Mouse (Mus musculus): ENCODE data around the gene Grik4. TPM values are rescaled to one million over a fixed set of nuclear protein-coding genes. Genes with fewer than 3 reads are reported as not detected.

Grik4 gene
- polyA plus RNA-seq, 1 experiment from 2014 or later: 1.1 TPM

DNA sequence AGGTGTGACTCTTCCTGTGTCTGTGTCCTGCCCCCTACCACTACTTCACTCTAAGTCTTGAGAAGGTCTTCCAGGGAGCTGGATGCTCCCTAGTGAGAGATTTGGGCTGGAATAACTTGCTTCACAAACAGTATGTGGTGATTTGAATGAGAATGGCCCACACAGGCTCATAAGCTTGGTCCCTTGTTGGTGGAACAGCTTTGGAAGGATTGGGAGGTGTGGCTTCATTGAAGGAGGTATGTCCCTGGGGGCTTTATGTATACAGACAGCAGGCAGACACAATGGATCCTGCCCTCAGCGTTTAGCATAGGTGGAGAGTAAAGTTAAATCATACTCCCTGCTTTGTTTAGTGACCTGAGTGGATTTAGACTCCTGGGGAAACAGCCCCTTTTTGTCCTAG lies 282.8 kb downstream of the Grik4 start:
- Histone ChIP-seq H3K4me2 (ENCODE audit: low read depth, low read length, severe bottlenecking) (no peak overlapping the region), H3K9ac (ENCODE audit: low read length) (no peak overlapping the region), H3K4me1 (replicated peaks; ENCODE audit: control insufficient read depth, insufficient read depth, low read length) (0 out of 2 replicates have a peak, but pooled peaks cover 2% of the 10 kb centered on the region), H3K27me3 (ENCODE audit: control insufficient read depth, insufficient read depth, low read length) (no peaks in the 10 kb centered on the region), H3K4me3 (ENCODE audit: low read depth, low read length) (no peak overlapping the region), H3K36me3 (ENCODE audit: control insufficient read depth, insufficient read depth, low read length) (no peaks in the 10 kb centered on the region), H3K27ac (ENCODE audit: low read depth, low read length) (no peak overlapping the region), H3K9me3 (ENCODE audit: control insufficient read depth, low read length) (no peaks in the 10 kb centered on the region)
- DNase-seq (ENCODE audit: low spot score) (no peak), ATAC-seq (replicated peaks; ENCODE audit: low FRiP score) (no peak)
- 50% methylated on average over 1 of the region's 1 CpGs for WGBS

- H3K4me1 ChIP-seq (replicated peaks; ENCODE audit: control insufficient read depth, insufficient read depth, low read length): 0 out of 2 replicates have a peak, but pooled peaks cover 2% of the 10 kb centered on the region
- ATAC-seq (replicated peaks; ENCODE audit: low FRiP score) (no peak), DNase-seq (ENCODE audit: low spot score) (peak; percentile 67)
- H3K36me3 ChIP-seq (ENCODE audit: control insufficient read depth, insufficient read depth, low read length): no peaks in the 10 kb centered on the region
- no peaks in the 10 kb centered on the region for H3K9me3 ChIP-seq (ENCODE audit: control insufficient read depth, low read length)
- 71% methylated on average over 2 of the region's 2 CpGs for WGBS
- no peak overlapping the region for H3K27ac ChIP-seq (ENCODE audit: low read depth, low read length)
- no peak overlapping the region for H3K4me2 ChIP-seq (ENCODE audit: low read depth, low read length, severe bottlenecking)
- H3K4me3 ChIP-seq (ENCODE audit: low read depth, low read length): no peak overlapping the region
- H3K27me3 ChIP-seq (ENCODE audit: control insufficient read depth, insufficient read depth, low read length): no peaks in the 10 kb centered on the region
- no peak overlapping the region for H3K9ac ChIP-seq (ENCODE audit: low read length)
These were observed 291.5 kb downstream of the Grik4 start for GRCm38 (mm10) chr9:42652756-42653155.

DNA sequence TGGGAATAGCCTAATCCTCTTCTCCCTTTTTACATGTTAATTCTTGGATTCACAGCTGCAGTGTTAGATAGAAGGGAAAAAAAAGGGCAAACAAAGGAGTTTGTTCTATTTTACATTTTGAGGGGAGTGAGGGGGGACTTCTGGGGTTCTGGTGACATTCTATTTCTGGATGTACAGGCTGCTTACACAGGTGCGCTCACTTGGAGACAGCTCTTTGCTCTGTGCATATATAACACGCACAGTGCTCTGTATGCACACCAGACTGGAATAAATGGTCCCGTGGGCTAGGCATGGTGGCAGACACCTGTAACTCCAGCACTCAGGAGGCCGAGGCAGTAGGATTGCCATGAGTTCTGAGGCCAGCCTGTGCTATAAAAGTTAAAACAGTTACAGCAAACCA lies 292.0 kb downstream of the Grik4 start:
- DNase-seq (ENCODE audit: low spot score) (no peak), ATAC-seq (replicated peaks; ENCODE audit: low FRiP score) (no peak)
- WGBS: 53% methylated on average over 4 of the region's 4 CpGs
- Histone ChIP-seq H3K9me3 (ENCODE audit: control insufficient read depth, low read length) (no peaks in the 10 kb centered on the region), H3K27ac (ENCODE audit: low read depth, low read length) (no peak overlapping the region), H3K9ac (ENCODE audit: low read length) (no peak overlapping the region), H3K4me3 (ENCODE audit: low read depth, low read length) (no peak overlapping the region), H3K4me2 (ENCODE audit: low read depth, low read length, severe bottlenecking) (no peak overlapping the region), H3K36me3 (ENCODE audit: control insufficient read depth, insufficient read depth, low read length) (no peaks in the 10 kb centered on the region), H3K4me1 (replicated peaks; ENCODE audit: control insufficient read depth, insufficient read depth, low read length) (0 out of 2 replicates have a peak, but pooled peaks cover 2% of the 10 kb centered on the region), H3K27me3 (ENCODE audit: control insufficient read depth, insufficient read depth, low read length) (no peaks in the 10 kb centered on the region)

DNA sequence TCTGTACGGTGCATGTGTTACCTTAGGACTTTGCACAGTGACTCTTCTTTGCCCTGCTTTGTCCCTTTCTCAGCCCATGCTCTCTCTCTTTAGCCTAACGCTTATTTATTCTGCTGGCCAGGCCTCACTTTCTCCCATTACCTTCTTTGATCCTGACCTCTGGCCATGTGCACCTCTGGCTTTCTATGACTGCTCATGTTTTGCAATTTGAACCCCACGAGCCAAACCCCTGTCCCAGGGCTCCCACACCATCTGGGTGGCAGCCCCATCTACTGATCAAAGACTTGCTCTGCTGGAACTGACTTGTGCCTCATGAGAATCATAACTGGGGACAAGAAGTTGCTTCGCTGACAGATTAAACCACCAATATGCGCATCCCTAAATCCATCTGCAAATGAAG lies 294.4 kb downstream of the Grik4 start:
- H3K4me1 ChIP-seq (replicated peaks; ENCODE audit: control insufficient read depth, insufficient read depth, low read length): no peaks in the 10 kb centered on the region
- no peaks in the 10 kb centered on the region for H3K9me3 ChIP-seq (ENCODE audit: control insufficient read depth, low read length)
- 80% methylated on average over 5 of the region's 5 CpGs for WGBS
- H3K9ac ChIP-seq (ENCODE audit: low read length): no peak overlapping the region
- no peak overlapping the region for H3K27ac ChIP-seq (ENCODE audit: low read depth, low read length)
- H3K36me3 ChIP-seq (ENCODE audit: control insufficient read depth, insufficient read depth, low read length): no peaks in the 10 kb centered on the region
- no peaks in the 10 kb centered on the region for H3K27me3 ChIP-seq (ENCODE audit: control insufficient read depth, insufficient read depth, low read length)
- DNase-seq (ENCODE audit: low spot score) (no peak), ATAC-seq (replicated peaks; ENCODE audit: low FRiP score) (no peak)
- H3K4me2 ChIP-seq (ENCODE audit: low read depth, low read length, severe bottlenecking): no peak overlapping the region
- no peak overlapping the region for H3K4me3 ChIP-seq (ENCODE audit: low read depth, low read length)

DNA sequence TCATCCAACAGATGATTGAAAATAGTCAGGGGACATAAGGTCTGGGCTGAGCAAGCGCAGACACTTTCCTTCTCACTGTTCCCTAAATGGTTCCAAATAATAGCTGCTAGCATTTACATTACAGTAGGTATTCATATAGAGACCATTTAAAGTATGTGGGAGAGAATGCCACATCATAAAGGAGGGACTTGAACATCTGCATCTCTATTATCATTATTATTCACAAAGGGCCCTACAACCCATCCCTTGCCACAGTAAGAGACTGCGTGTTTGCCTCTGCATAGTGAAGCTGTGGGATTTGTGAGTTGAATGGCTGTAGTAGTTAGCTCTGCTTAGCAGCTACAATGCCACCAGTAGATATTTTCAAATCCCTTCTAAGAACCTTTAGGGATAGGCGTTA lies 296.2 kb downstream of the Grik4 start:
- Histone ChIP-seq H3K4me3 (ENCODE audit: low read depth, low read length) (no peak overlapping the region), H3K27ac (ENCODE audit: low read depth, low read length) (no peak overlapping the region), H3K36me3 (ENCODE audit: control insufficient read depth, insufficient read depth, low read length) (no peaks in the 10 kb centered on the region), H3K9ac (ENCODE audit: low read length) (no peak overlapping the region), H3K4me2 (ENCODE audit: low read depth, low read length, severe bottlenecking) (no peak overlapping the region), H3K27me3 (ENCODE audit: control insufficient read depth, insufficient read depth, low read length) (no peaks in the 10 kb centered on the region), H3K9me3 (ENCODE audit: control insufficient read depth, low read length) (no peaks in the 10 kb centered on the region), H3K4me1 (replicated peaks; ENCODE audit: control insufficient read depth, insufficient read depth, low read length) (no peaks in the 10 kb centered on the region)
- ATAC-seq (replicated peaks; ENCODE audit: low FRiP score) (no peak), DNase-seq (ENCODE audit: low spot score) (no peak)
- WGBS: 85% methylated on average over 3 of the region's 3 CpGs

GRCm38 (mm10) chr9:42647596-42647995 lies 296.7 kb downstream of the Grik4 start:
- Histone ChIP-seq H3K36me3 (ENCODE audit: control insufficient read depth, insufficient read depth, low read length) (no peaks in the 10 kb centered on the region), H3K27me3 (ENCODE audit: control insufficient read depth, insufficient read depth, low read length) (no peaks in the 10 kb centered on the region), H3K4me1 (replicated peaks; ENCODE audit: control insufficient read depth, insufficient read depth, low read length) (no peaks in the 10 kb centered on the region), H3K4me3 (ENCODE audit: low read depth, low read length) (no peak overlapping the region), H3K4me2 (ENCODE audit: low read depth, low read length, severe bottlenecking) (no peak overlapping the region), H3K27ac (ENCODE audit: low read depth, low read length) (no peak overlapping the region), H3K9ac (ENCODE audit: low read length) (no peak overlapping the region), H3K9me3 (ENCODE audit: control insufficient read depth, low read length) (no peaks in the 10 kb centered on the region)
- DNase-seq (ENCODE audit: low spot score) (no peak), ATAC-seq (replicated peaks; ENCODE audit: low FRiP score) (no peak)
- 75% methylated on average over 3 of the region's 3 CpGs for WGBS

DNA sequence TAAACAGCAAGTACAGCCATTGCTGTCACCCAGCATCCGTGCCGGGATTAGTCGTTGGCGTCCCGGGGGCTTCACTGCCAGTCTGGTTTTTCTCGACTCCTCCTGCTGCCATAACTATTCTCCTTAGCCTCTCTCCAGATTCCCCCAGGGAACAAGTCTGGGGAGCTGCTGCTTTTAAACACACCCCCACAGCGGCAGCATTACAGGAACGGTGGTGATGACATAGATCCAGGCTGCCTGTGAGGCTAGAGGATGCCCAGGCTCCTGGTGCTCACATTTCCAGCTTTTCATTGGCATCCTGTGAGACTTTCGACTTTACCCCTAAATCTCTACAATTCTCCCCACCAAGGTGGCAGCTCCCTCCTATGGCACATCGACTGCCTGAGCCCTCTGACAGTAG lies 297.5 kb downstream of the Grik4 start:
- Histone ChIP-seq H3K27ac (ENCODE audit: low read depth, low read length) (no peak overlapping the region), H3K4me3 (ENCODE audit: low read depth, low read length) (no peak overlapping the region), H3K9me3 (ENCODE audit: control insufficient read depth, low read length) (no peaks in the 10 kb centered on the region), H3K4me1 (replicated peaks; ENCODE audit: control insufficient read depth, insufficient read depth, low read length) (no peaks in the 10 kb centered on the region), H3K9ac (ENCODE audit: low read length) (no peak overlapping the region), H3K4me2 (ENCODE audit: low read depth, low read length, severe bottlenecking) (no peak overlapping the region), H3K27me3 (ENCODE audit: control insufficient read depth, insufficient read depth, low read length) (no peaks in the 10 kb centered on the region), H3K36me3 (ENCODE audit: control insufficient read depth, insufficient read depth, low read length) (no peaks in the 10 kb centered on the region)
- no peak for ATAC-seq (replicated peaks; ENCODE audit: low FRiP score)
- no peak for DNase-seq (ENCODE audit: low spot score)
- 81% methylated on average over 10 of the region's 10 CpGs for WGBS

DNA sequence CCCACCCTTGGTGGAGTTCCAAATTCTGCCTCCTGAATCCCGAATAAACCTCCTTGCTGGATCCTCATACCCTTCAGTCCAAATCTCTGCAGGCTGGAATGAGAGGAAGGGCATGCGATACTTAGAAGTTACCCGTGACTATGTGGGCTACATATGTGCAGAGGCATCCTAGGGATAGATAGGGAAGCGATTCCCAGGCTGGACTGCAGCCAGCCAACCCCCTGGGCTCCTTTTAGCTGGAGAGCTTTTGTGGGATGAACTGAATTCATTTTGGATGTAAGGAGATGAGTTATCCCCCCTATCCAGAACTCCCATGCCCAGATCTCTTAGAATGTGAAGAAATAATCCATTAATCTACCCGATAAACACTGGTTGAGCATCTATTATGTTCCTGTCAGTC lies 299.1 kb downstream of the Grik4 start:
- Histone ChIP-seq H3K4me2 (ENCODE audit: low read depth, low read length, severe bottlenecking) (no peak overlapping the region), H3K4me3 (ENCODE audit: low read depth, low read length) (no peak overlapping the region), H3K9ac (ENCODE audit: low read length) (no peak overlapping the region), H3K36me3 (ENCODE audit: control insufficient read depth, insufficient read depth, low read length) (no peaks in the 10 kb centered on the region), H3K4me1 (replicated peaks; ENCODE audit: control insufficient read depth, insufficient read depth, low read length) (no peaks in the 10 kb centered on the region), H3K27ac (ENCODE audit: low read depth, low read length) (no peak overlapping the region), H3K9me3 (ENCODE audit: control insufficient read depth, low read length) (no peaks in the 10 kb centered on the region), H3K27me3 (ENCODE audit: control insufficient read depth, insufficient read depth, low read length) (no peaks in the 10 kb centered on the region)
- WGBS: 92% methylated on average over 5 of the region's 5 CpGs
- ATAC-seq (replicated peaks; ENCODE audit: low FRiP score) (no peak), DNase-seq (ENCODE audit: low spot score) (no peak)

- H3K4me2 ChIP-seq (ENCODE audit: low read depth, low read length, severe bottlenecking): no peak overlapping the region
- H3K36me3 ChIP-seq (ENCODE audit: control insufficient read depth, insufficient read depth, low read length): no peaks in the 10 kb centered on the region
- WGBS: 46% methylated on average over 5 of the region's 5 CpGs
- DNase-seq (ENCODE audit: low spot score) (no peak), ATAC-seq (replicated peaks; ENCODE audit: low FRiP score) (no peak; the same call in 1 of the 2 replicates)
- no peaks in the 10 kb centered on the region for H3K27me3 ChIP-seq (ENCODE audit: control insufficient read depth, insufficient read depth, low read length)
- no peak overlapping the region for H3K27ac ChIP-seq (ENCODE audit: low read depth, low read length)
- H3K4me3 ChIP-seq (ENCODE audit: low read depth, low read length): no peak overlapping the region
- H3K9ac ChIP-seq (ENCODE audit: low read length): no peak overlapping the region
- H3K9me3 ChIP-seq (ENCODE audit: control insufficient read depth, low read length): no peaks in the 10 kb centered on the region
- H3K4me1 ChIP-seq (replicated peaks; ENCODE audit: control insufficient read depth, insufficient read depth, low read length): peaks cover 5% of the 10 kb centered on the region; the same call in 1 of the 2 replicates
These were observed 301.5 kb downstream of the Grik4 start for GRCm38 (mm10) chr9:42642821-42643220.

All from forebrain, embryonic 11.5 days (tissue).